Mouse (Mus musculus) testis, postnatal 14 days (tissue): ENCODE results near the gene Smad6.

Source experiments
- DNase-seq: peaks from one replicate; pipeline ENCODE4 v3.0.0; 2021; ENCODE audit warnings: low spot score

The Smad6 gene

GRCm38 (mm10) chr9:63982937-63983632 lies 38.8 kb downstream of the Smad6 start:
- DNase-seq = no peak

- no peak for DNase-seq
These were observed 39.9 kb downstream of the Smad6 start for GRCm38 (mm10) chr9:63981912-63982311.

- no peak for DNase-seq
These were observed 40.5 kb downstream of the Smad6 start for GRCm38 (mm10) chr9:63981371-63981770.

- DNase-seq = no peak
These were observed 41.4 kb downstream of the Smad6 start for GRCm38 (mm10) chr9:63980179-63981086.

- no peak for DNase-seq
These were observed 42.6 kb downstream of the Smad6 start for GRCm38 (mm10) chr9:63979275-63979674.

- DNase-seq = no peak
These were observed 43.2 kb downstream of the Smad6 start for GRCm38 (mm10) chr9:63978682-63979081.

- no peak for DNase-seq
These were observed 45.9 kb downstream of the Smad6 start for GRCm38 (mm10) chr9:63975996-63976395.

- DNase-seq = no peak
These were observed 47.4 kb downstream of the Smad6 start for GRCm38 (mm10) chr9:63974258-63975023.

GRCm38 (mm10) chr9:63973662-63974190 lies 48.1 kb downstream of the Smad6 start:
- DNase-seq = no peak

GRCm38 (mm10) chr9:63972576-63973290 lies 49.1 kb downstream of the Smad6 start:
- no peak for DNase-seq

GRCm38 (mm10) chr9:63971557-63971956 lies 50.3 kb downstream of the Smad6 start:
- DNase-seq = no peak

GRCm38 (mm10) chr9:63970836-63971235 lies 51.0 kb downstream of the Smad6 start:
- no peak for DNase-seq

- no peak for DNase-seq
These were observed 51.5 kb downstream of the Smad6 start for GRCm38 (mm10) chr9:63970388-63970787.

- no peak for DNase-seq
These were observed 52.4 kb downstream of the Smad6 start for GRCm38 (mm10) chr9:63969467-63969866.

GRCm38 (mm10) chr9:63968592-63968991 lies 53.3 kb downstream of the Smad6 start:
- DNase-seq = peak; percentile 82

GRCm38 (mm10) chr9:63967408-63968172 lies 54.3 kb downstream of the Smad6 start:
- DNase-seq = no peak

GRCm38 (mm10) chr9:63965579-63965981 lies 56.3 kb downstream of the Smad6 start:
- no peak for DNase-seq

GRCm38 (mm10) chr9:63961881-63962280 lies 60.0 kb downstream of the Smad6 start:
- no peak for DNase-seq

GRCm38 (mm10) chr9:63960829-63961185 lies 61.1 kb downstream of the Smad6 start:
- no peak for DNase-seq

- no peak for DNase-seq
These were observed 61.7 kb downstream of the Smad6 start for GRCm38 (mm10) chr9:63959933-63960828.
